Mouse (Mus musculus): ENCODE measurements around the gene Spata5. TPM values are rescaled to one million over a fixed set of nuclear protein-coding genes. Genes with fewer than 3 reads are reported as not detected.

Gene Spata5
- polyA plus RNA-seq, 1 experiment from 2014 or later = 29.8 TPM

- Histone ChIP-seq H3K9ac (ENCODE audit: low read length) (peak overlapping the region; percentile 5; the same call in 1 of the 2 replicates), H3K9me3 (ENCODE audit: control insufficient read depth, low read length) (no peaks in the 10 kb centered on the region), H3K27ac (ENCODE audit: low read length) (peak overlapping the region; percentile 43; the same call in 1 of the 2 replicates), H3K4me1 (replicated peaks; ENCODE audit: control insufficient read depth, insufficient read depth, low read length) (peaks cover 2% of the 10 kb centered on the region), H3K27me3 (ENCODE audit: control insufficient read depth, insufficient read depth, low read depth, low read length) (no peaks in the 10 kb centered on the region), H3K4me3 (ENCODE audit: low read length) (no peak overlapping the region), H3K4me2 (ENCODE audit: low read depth, low read length) (peak overlapping the region; percentile 31; the same call in 1 of the 2 replicates), H3K36me3 (ENCODE audit: control insufficient read depth, insufficient read depth, low read length) (no peaks in the 10 kb centered on the region)
- ATAC-seq (ENCODE audit: low read depth) = peak; percentile 64
- 48% methylated on average over 22 of the region's 22 CpGs for WGBS
Observed at GRCm38 (mm10) chr3:37569661-37570566, 150.2 kb downstream of the Spata5 start.

- H3K9ac ChIP-seq (ENCODE audit: low read length) = no peak overlapping the region
- H3K36me3 ChIP-seq (ENCODE audit: control insufficient read depth, insufficient read depth, low read length) = no peaks in the 10 kb centered on the region
- ATAC-seq (ENCODE audit: low read depth) = no peak
- no peak overlapping the region for H3K4me3 ChIP-seq (ENCODE audit: low read length)
- WGBS = 43% methylated on average over 4 of the region's 4 CpGs
- no peak overlapping the region for H3K4me2 ChIP-seq (ENCODE audit: low read depth, low read length)
- peak overlapping the region; percentile 3; the same call in 1 of the 2 replicates for H3K27ac ChIP-seq (ENCODE audit: low read length)
- no peaks in the 10 kb centered on the region for H3K9me3 ChIP-seq (ENCODE audit: control insufficient read depth, low read length)
- H3K4me1 ChIP-seq (replicated peaks; ENCODE audit: control insufficient read depth, insufficient read depth, low read length) = peaks cover 2% of the 10 kb centered on the region
- H3K27me3 ChIP-seq (ENCODE audit: control insufficient read depth, insufficient read depth, low read depth, low read length) = no peaks in the 10 kb centered on the region
Observed at GRCm38 (mm10) chr3:37571633-37572032, 151.9 kb downstream of the Spata5 start.

GRCm38 (mm10) chr3:37572066-37572465 lies 152.4 kb downstream of the Spata5 start:
- Histone ChIP-seq H3K27ac (ENCODE audit: low read length) (no peak overlapping the region), H3K9me3 (ENCODE audit: control insufficient read depth, low read length) (no peaks in the 10 kb centered on the region), H3K36me3 (ENCODE audit: control insufficient read depth, insufficient read depth, low read length) (no peaks in the 10 kb centered on the region), H3K4me1 (replicated peaks; ENCODE audit: control insufficient read depth, insufficient read depth, low read length) (peaks cover 2% of the 10 kb centered on the region), H3K4me2 (ENCODE audit: low read depth, low read length) (no peak overlapping the region), H3K27me3 (ENCODE audit: control insufficient read depth, insufficient read depth, low read depth, low read length) (no peaks in the 10 kb centered on the region), H3K9ac (ENCODE audit: low read length) (no peak overlapping the region), H3K4me3 (ENCODE audit: low read length) (no peak overlapping the region)
- WGBS = 56% methylated on average over 6 of the region's 6 CpGs
- no peak for ATAC-seq (ENCODE audit: low read depth)

GRCm38 (mm10) chr3:37576840-37577239 lies 157.1 kb downstream of the Spata5 start:
- Histone ChIP-seq H3K4me2 (ENCODE audit: low read depth, low read length) (no peak overlapping the region), H3K27ac (ENCODE audit: low read length) (no peak overlapping the region), H3K9ac (ENCODE audit: low read length) (no peak overlapping the region), H3K9me3 (ENCODE audit: control insufficient read depth, low read length) (no peaks in the 10 kb centered on the region), H3K4me3 (ENCODE audit: low read length) (no peak overlapping the region), H3K36me3 (ENCODE audit: control insufficient read depth, insufficient read depth, low read length) (no peaks in the 10 kb centered on the region), H3K4me1 (replicated peaks; ENCODE audit: control insufficient read depth, insufficient read depth, low read length) (no peaks in the 10 kb centered on the region; the same call in 1 of the 2 replicates), H3K27me3 (ENCODE audit: control insufficient read depth, insufficient read depth, low read depth, low read length) (no peaks in the 10 kb centered on the region)
- WGBS = 93% methylated on average over 6 of the region's 6 CpGs
- ATAC-seq (ENCODE audit: low read depth) = no peak

GRCm38 (mm10) chr3:37577706-37578105 lies 158.0 kb downstream of the Spata5 start:
- 87% methylated on average over 3 of the region's 3 CpGs for WGBS
- H3K27ac ChIP-seq (ENCODE audit: low read length) = no peak overlapping the region
- no peaks in the 10 kb centered on the region for H3K9me3 ChIP-seq (ENCODE audit: control insufficient read depth, low read length)
- H3K4me1 ChIP-seq (replicated peaks; ENCODE audit: control insufficient read depth, insufficient read depth, low read length) = no peaks in the 10 kb centered on the region
- H3K27me3 ChIP-seq (ENCODE audit: control insufficient read depth, insufficient read depth, low read depth, low read length) = no peaks in the 10 kb centered on the region
- no peak overlapping the region for H3K4me2 ChIP-seq (ENCODE audit: low read depth, low read length)
- H3K4me3 ChIP-seq (ENCODE audit: low read length) = no peak overlapping the region
- H3K9ac ChIP-seq (ENCODE audit: low read length) = no peak overlapping the region
- ATAC-seq (ENCODE audit: low read depth) = no peak
- no peaks in the 10 kb centered on the region for H3K36me3 ChIP-seq (ENCODE audit: control insufficient read depth, insufficient read depth, low read length)

- WGBS = 75% methylated on average over 5 of the region's 5 CpGs
- Histone ChIP-seq H3K4me3 (ENCODE audit: low read length) (no peak overlapping the region), H3K36me3 (ENCODE audit: control insufficient read depth, insufficient read depth, low read length) (no peaks in the 10 kb centered on the region), H3K4me1 (replicated peaks; ENCODE audit: control insufficient read depth, insufficient read depth, low read length) (peaks cover 11% of the 10 kb centered on the region), H3K27me3 (ENCODE audit: control insufficient read depth, insufficient read depth, low read depth, low read length) (no peaks in the 10 kb centered on the region), H3K4me2 (ENCODE audit: low read depth, low read length) (no peak overlapping the region), H3K9ac (ENCODE audit: low read length) (no peak overlapping the region), H3K27ac (ENCODE audit: low read length) (no peak overlapping the region), H3K9me3 (ENCODE audit: control insufficient read depth, low read length) (no peaks in the 10 kb centered on the region)
- ATAC-seq (ENCODE audit: low read depth) = no peak
Observed at GRCm38 (mm10) chr3:37584576-37584975, 164.9 kb downstream of the Spata5 start.

- WGBS = 17% methylated on average over 15 of the region's 15 CpGs
- peak overlapping the region; percentile 81 for H3K27ac ChIP-seq (ENCODE audit: low read length)
- H3K4me3 ChIP-seq (ENCODE audit: low read length) = peak overlapping the region; percentile 30
- peak overlapping the region; percentile 54 for H3K4me2 ChIP-seq (ENCODE audit: low read depth, low read length)
- no peaks in the 10 kb centered on the region for H3K9me3 ChIP-seq (ENCODE audit: control insufficient read depth, low read length)
- H3K27me3 ChIP-seq (ENCODE audit: control insufficient read depth, insufficient read depth, low read depth, low read length) = no peaks in the 10 kb centered on the region
- H3K4me1 ChIP-seq (replicated peaks; ENCODE audit: control insufficient read depth, insufficient read depth, low read length) = peaks cover 11% of the 10 kb centered on the region
- H3K9ac ChIP-seq (ENCODE audit: low read length) = peak overlapping the region; percentile 55
- H3K36me3 ChIP-seq (ENCODE audit: control insufficient read depth, insufficient read depth, low read length) = no peaks in the 10 kb centered on the region
- peak; percentile 51; the same call in 1 of the 2 replicates for ATAC-seq (ENCODE audit: low read depth)
Observed at GRCm38 (mm10) chr3:37585967-37586730, 166.5 kb downstream of the Spata5 start.

- ATAC-seq (ENCODE audit: low read depth) = 0 out of 2 replicates have a peak, but pooled peaks have one; percentile 41
- H3K4me2 ChIP-seq (ENCODE audit: low read depth, low read length) = peak overlapping the region; percentile 54
- H3K4me3 ChIP-seq (ENCODE audit: low read length) = peak overlapping the region; percentile 30
- peak overlapping the region; percentile 55 for H3K9ac ChIP-seq (ENCODE audit: low read length)
- 31% methylated on average over 16 of the region's 16 CpGs for WGBS
- no peaks in the 10 kb centered on the region for H3K27me3 ChIP-seq (ENCODE audit: control insufficient read depth, insufficient read depth, low read depth, low read length)
- peaks cover 11% of the 10 kb centered on the region for H3K4me1 ChIP-seq (replicated peaks; ENCODE audit: control insufficient read depth, insufficient read depth, low read length)
- peak overlapping the region; percentile 81 for H3K27ac ChIP-seq (ENCODE audit: low read length)
- H3K9me3 ChIP-seq (ENCODE audit: control insufficient read depth, low read length) = no peaks in the 10 kb centered on the region
- no peaks in the 10 kb centered on the region for H3K36me3 ChIP-seq (ENCODE audit: control insufficient read depth, insufficient read depth, low read length)
Observed at GRCm38 (mm10) chr3:37586731-37587578, 167.3 kb downstream of the Spata5 start.

All from lung, embryonic 16.5 days (tissue).